Mouse (Mus musculus) liver, embryonic 13.5 days (tissue): ENCODE measurements around the gene Ttc30a1. TPM values are rescaled to one million over a fixed set of nuclear protein-coding genes. Genes with fewer than 3 reads are reported as not detected.

Experiments used
- ATAC-seq: fragments of 200-750 bp; cut with Nextera tagmentation; 2 replicates; pipeline ENCODE4 v1.8.0; 2017; ENCODE audit warnings: low read depth, mild to moderate bottlenecking, moderate number of reproducible peaks, moderate library complexity
- DNase-seq: peaks from one replicate; pipeline ENCODE4 v3.0.0; 2022
- H3K27ac ChIP-seq: fragments of 300-500 bp; sonication (generic); 2 replicates; pipeline ENCODE4 v1.5.1; 2015; ENCODE audit warnings: moderate library complexity, mild to moderate bottlenecking, inconsistent platforms
- H3K27me3 ChIP-seq: fragments of 300-500 bp; sonication (generic); 2 replicates; pipeline ENCODE4 v1.6.1; 2015; ENCODE audit warnings: mild to moderate bottlenecking, inconsistent platforms
- H3K36me3 ChIP-seq: fragments of 300-500 bp; sonication (generic); 2 replicates; pipeline ENCODE4 v1.6.1; 2015; ENCODE audit warnings: mild to moderate bottlenecking, inconsistent platforms
- H3K4me1 ChIP-seq: fragments of 300-500 bp; sonication (generic); replicated peaks from 2 replicates; pipeline ENCODE4 v1.6.1; 2015; ENCODE audit warnings: inconsistent platforms
- H3K4me2 ChIP-seq: fragments of 300-500 bp; sonication (generic); 2 replicates; pipeline ENCODE4 v1.6.1; 2015; ENCODE audit warnings: inconsistent platforms, mild to moderate bottlenecking, moderate library complexity
- H3K4me3 ChIP-seq: fragments of 300-500 bp; sonication (generic); replicated peaks from 2 replicates; pipeline ENCODE4 v1.5.1; 2015; ENCODE audit warnings: mild to moderate bottlenecking, inconsistent platforms
- H3K9ac ChIP-seq: fragments of 300-500 bp; sonication (generic); 2 replicates; pipeline ENCODE4 v1.6.1; 2015; ENCODE audit warnings: mild to moderate bottlenecking, inconsistent platforms
- H3K9me3 ChIP-seq: fragments of 300-500 bp; sonication (generic); replicated peaks from 2 replicates; pipeline ENCODE4 v1.6.1; 2016; ENCODE audit warnings: inconsistent platforms
- WGBS: fragments of 180-500 bp; shearing (Covaris S2); methylation state at CpG from one replicate; pipeline ENCODE4 v1.1.7; 2015; ENCODE audit not compliant: insufficient replicate concordance; 5-methylcytosine and 5-hydroxymethylcytosine counted together
- polyA plus RNA-seq: library from polyadenylated mRNA; unstranded; fragments of >200 nt; fragmentation: Nextera tagmentation; extraction: Ambion mirVana; gene quantifications from 2 replicates; pipeline ENCODE4 v1.2.1, GENCODE M21; 2015

Gene Ttc30a1
- polyA plus RNA-seq, 1 experiment from 2014 or later, result 1.4 TPM

GRCm38 (mm10) chr2:75997726-75998125 is 16.0 kb upstream of the Ttc30a1 start:
- no peak for DNase-seq
- ATAC-seq, result no peak
- Histone ChIP-seq H3K9ac (no peak overlapping the region), H3K9me3 (no peaks in the 10 kb centered on the region), H3K4me2 (no peak overlapping the region), H3K4me3 (no peak overlapping the region), H3K27me3 (no peaks in the 10 kb centered on the region), H3K36me3 (no peaks in the 10 kb centered on the region), H3K4me1 (no peaks in the 10 kb centered on the region), H3K27ac (no peak overlapping the region)
- WGBS, result 49% methylated on average over 12 of the region's 12 CpGs

GRCm38 (mm10) chr2:75994841-75995240 is 13.1 kb upstream of the Ttc30a1 start:
- Histone ChIP-seq H3K27me3 (no peaks in the 10 kb centered on the region), H3K4me2 (no peak overlapping the region), H3K27ac (no peak overlapping the region), H3K9ac (no peak overlapping the region), H3K9me3 (no peaks in the 10 kb centered on the region), H3K4me3 (no peak overlapping the region), H3K36me3 (no peaks in the 10 kb centered on the region), H3K4me1 (no peaks in the 10 kb centered on the region)
- DNase-seq (no peak), ATAC-seq (no peak)
- WGBS, result 86% methylated on average over 11 of the region's 11 CpGs

GRCm38 (mm10) chr2:75991581-75992205 is 9.9 kb upstream of the Ttc30a1 start:
- Histone ChIP-seq H3K4me3 (no peak overlapping the region), H3K4me2 (no peak overlapping the region), H3K9ac (no peak overlapping the region), H3K9me3 (no peaks in the 10 kb centered on the region), H3K27me3 (no peaks in the 10 kb centered on the region), H3K27ac (no peak overlapping the region), H3K4me1 (no peaks in the 10 kb centered on the region), H3K36me3 (no peaks in the 10 kb centered on the region)
- DNase-seq (no peak), ATAC-seq (no peak)
- WGBS, result 54% methylated on average over 6 of the region's 6 CpGs

GRCm38 (mm10) chr2:75990885-75991539 is 9.2 kb upstream of the Ttc30a1 start:
- DNase-seq (peak; percentile 45), ATAC-seq (no peak)
- Histone ChIP-seq H3K4me3 (no peak overlapping the region), H3K36me3 (no peaks in the 10 kb centered on the region), H3K27me3 (no peaks in the 10 kb centered on the region), H3K9me3 (no peaks in the 10 kb centered on the region), H3K27ac (no peak overlapping the region), H3K4me2 (peak overlapping the region; percentile 16; the same call in 1 of the 2 replicates), H3K9ac (no peak overlapping the region), H3K4me1 (no peaks in the 10 kb centered on the region)
- WGBS, result 25% methylated on average over 13 of the region's 13 CpGs

- Histone ChIP-seq H3K4me2 (no peak overlapping the region), H3K4me3 (no peak overlapping the region), H3K27me3 (no peaks in the 10 kb centered on the region), H3K4me1 (no peaks in the 10 kb centered on the region), H3K9ac (no peak overlapping the region), H3K27ac (no peak overlapping the region), H3K36me3 (no peaks in the 10 kb centered on the region), H3K9me3 (no peaks in the 10 kb centered on the region)
- DNase-seq, result no peak
- ATAC-seq, result no peak
- WGBS, result 61% methylated on average over 4 of the region's 4 CpGs
These were observed 7.9 kb upstream of the Ttc30a1 start for GRCm38 (mm10) chr2:75989694-75990093.

GRCm38 (mm10) chr2:75988779-75989363 is 7.1 kb upstream of the Ttc30a1 start:
- no peaks in the 10 kb centered on the region for H3K4me1 ChIP-seq
- no peaks in the 10 kb centered on the region for H3K36me3 ChIP-seq
- no peak for DNase-seq
- ATAC-seq, result no peak
- WGBS, result 36% methylated on average over 7 of the region's 7 CpGs
- H3K9ac ChIP-seq, result no peak overlapping the region
- no peaks in the 10 kb centered on the region for H3K9me3 ChIP-seq
- H3K27ac ChIP-seq, result no peak overlapping the region
- H3K4me3 ChIP-seq, result no peak overlapping the region
- H3K4me2 ChIP-seq, result no peak overlapping the region
- no peaks in the 10 kb centered on the region for H3K27me3 ChIP-seq

- 51% methylated on average over 4 of the region's 4 CpGs for WGBS
- no peak for ATAC-seq
- Histone ChIP-seq H3K4me3 (no peak overlapping the region), H3K9me3 (no peaks in the 10 kb centered on the region), H3K36me3 (no peaks in the 10 kb centered on the region), H3K9ac (no peak overlapping the region), H3K4me2 (no peak overlapping the region), H3K27me3 (no peaks in the 10 kb centered on the region), H3K4me1 (no peaks in the 10 kb centered on the region), H3K27ac (no peak overlapping the region)
- no peak for DNase-seq
These were observed 6.6 kb upstream of the Ttc30a1 start for GRCm38 (mm10) chr2:75988378-75988777.

- Histone ChIP-seq H3K27ac (no peak overlapping the region), H3K36me3 (no peaks in the 10 kb centered on the region), H3K4me3 (no peak overlapping the region), H3K4me2 (no peak overlapping the region), H3K27me3 (no peaks in the 10 kb centered on the region), H3K9ac (no peak overlapping the region), H3K4me1 (no peaks in the 10 kb centered on the region), H3K9me3 (0 out of 2 replicates have a peak, but pooled peaks cover under 1% of the 10 kb centered on the region)
- DNase-seq (no peak), ATAC-seq (no peak)
- WGBS, result 66% methylated on average over 9 of the region's 9 CpGs
These were observed 6.0 kb upstream of the Ttc30a1 start for GRCm38 (mm10) chr2:75987739-75988138.

- Histone ChIP-seq H3K4me1 (0 out of 2 replicates have a peak, but pooled peaks cover 6% of the 10 kb centered on the region), H3K36me3 (no peaks in the 10 kb centered on the region), H3K27me3 (no peaks in the 10 kb centered on the region), H3K9me3 (0 out of 2 replicates have a peak, but pooled peaks cover 4% of the 10 kb centered on the region), H3K4me2 (no peak overlapping the region), H3K4me3 (no peak overlapping the region), H3K9ac (no peak overlapping the region), H3K27ac (no peak overlapping the region)
- no peak for ATAC-seq
- peak; percentile 22 for DNase-seq
- WGBS, result 0% methylated on average over 2 of the region's 2 CpGs
These were observed 3.4 kb upstream of the Ttc30a1 start for GRCm38 (mm10) chr2:75985124-75985523.

- no peak overlapping the region for H3K4me2 ChIP-seq
- WGBS, result 65% methylated on average over 3 of the region's 3 CpGs
These were observed 2.1 kb upstream of the Ttc30a1 start for GRCm38 (mm10) chr2:75983847-75984246.

GRCm38 (mm10) chr2:75983091-75983490 is 1.3 kb upstream of the Ttc30a1 start:
- Histone ChIP-seq H3K27ac (no peak overlapping the region), H3K4me2 (no peak overlapping the region), H3K4me3 (no peak overlapping the region), H3K9ac (no peak overlapping the region), H3K9me3 (0 out of 2 replicates have a peak, but pooled peaks cover 4% of the 10 kb centered on the region), H3K36me3 (no peaks in the 10 kb centered on the region), H3K27me3 (no peaks in the 10 kb centered on the region), H3K4me1 (0 out of 2 replicates have a peak, but pooled peaks cover 6% of the 10 kb centered on the region)
- 85% methylated on average over 3 of the region's 3 CpGs for WGBS
- no peak for DNase-seq
- no peak for ATAC-seq

More at GRCm38 (mm10) chr2:75983847-75984246, 2.1 kb upstream of the Ttc30a1 start:
- H3K4me1 ChIP-seq, result 0 out of 2 replicates have a peak, but pooled peaks cover 6% of the 10 kb centered on the region
- no peak overlapping the region for H3K4me3 ChIP-seq
- no peaks in the 10 kb centered on the region for H3K27me3 ChIP-seq
- H3K9ac ChIP-seq, result no peak overlapping the region
- DNase-seq (no peak), ATAC-seq (no peak)
- no peak overlapping the region for H3K27ac ChIP-seq
- H3K9me3 ChIP-seq, result 0 out of 2 replicates have a peak, but pooled peaks cover 4% of the 10 kb centered on the region
- no peaks in the 10 kb centered on the region for H3K36me3 ChIP-seq
